Mouse (Mus musculus): Measurements from ENCODE around the gene Klf1.

Klf1 gene

GRCm38 (mm10) chr8:84936041-84936961 lies 34.6 kb downstream of the Klf1 start:
- in situ Hi-C loops (cut with MboI) = no loop called here

- in situ Hi-C loops (cut with MboI) = no loop called here
Measured at GRCm38 (mm10) chr8:84936962-84937546, 35.3 kb downstream of the Klf1 start, which contains the start of gene Mast1. TSS of gene Mast1 (minus strand) at chr8:84937359.

- in situ Hi-C loops (cut with MboI) = no loop called here
Measured at GRCm38 (mm10) chr8:84937620-84938485, 36.1 kb downstream of the Klf1 start.

- in situ Hi-C loops (cut with MboI) = no loop called here
Measured at GRCm38 (mm10) chr8:84943699-84944098, 42.0 kb downstream of the Klf1 start.

GRCm38 (mm10) chr8:84944478-84945160 lies 42.9 kb downstream of the Klf1 start:
- in situ Hi-C loops (cut with MboI) = no loop called here

- in situ Hi-C loops (cut with MboI) = no loop called here
Measured at GRCm38 (mm10) chr8:84945235-84945632, 43.5 kb downstream of the Klf1 start.

GRCm38 (mm10) chr8:84945633-84946527 lies 44.2 kb downstream of the Klf1 start:
- in situ Hi-C loops (cut with MboI) = no loop called here

GRCm38 (mm10) chr8:84946528-84947240 lies 45.0 kb downstream of the Klf1 start, which contains the start of gene Rtbdn:
TSS of gene Rtbdn (plus strand) at chr8:84946991.
- in situ Hi-C loops (cut with MboI) = no loop called here

- in situ Hi-C loops (cut with MboI) = no loop called here
Measured at GRCm38 (mm10) chr8:84947241-84947545, 45.5 kb downstream of the Klf1 start.

- in situ Hi-C loops (cut with MboI) = loop anchor here (25.0 kb wide), 1 partner anchor 338 kb away; the partner anchor contains the start of genes Orc6 and Vps35
Measured at GRCm38 (mm10) chr8:84949753-84950152, 48.0 kb downstream of the Klf1 start.

GRCm38 (mm10) chr8:84952612-84953255 lies 51.0 kb downstream of the Klf1 start:
- in situ Hi-C loops (cut with MboI) = loop anchor here (25.0 kb wide), 1 partner anchor 335 kb away; the partner anchor contains the start of genes Orc6 and Vps35
